Mouse (Mus musculus) MEL (cell line): ENCODE measurements around the gene Frmd5. TPM values are rescaled to one million over a fixed set of nuclear protein-coding genes. Genes with fewer than 3 reads are reported as not detected.

Experiments used
- DNase-seq: peaks from one replicate; pipeline ENCODE4 v3.0.0; 2011; ENCODE audit warnings: low read depth, low spot score
- H3K27ac ChIP-seq: 2 replicates; pipeline ENCODE4 v1.5.1; 2012; ENCODE audit warnings: low read depth, mild to moderate bottlenecking, control low read depth, low read length, moderate library complexity; ENCODE audit not compliant: control insufficient read depth
- H3K27me3 ChIP-seq, 2 experiments: fragments of 150-350 bp in 1 of 2; sonication (generic) in 1 of 2; 2 replicates each; pipeline ENCODE4 v1.6.1; 2012; ENCODE audit warnings: low read length in 2 of 2, mild to moderate bottlenecking in 2 of 2, improper control_type of control experiment in 1 of 2, moderate library complexity in 1 of 2; ENCODE audit not compliant: insufficient read depth in 2 of 2, control insufficient read depth in 1 of 2
- H3K36me3 ChIP-seq, 2 experiments: 2 replicates each; pipeline ENCODE4 v1.6.1; 2012 to 2014; ENCODE audit warnings: low read length in 2 of 2, improper control_type of control experiment in 1 of 2, inconsistent platforms in 1 of 2, mild to moderate bottlenecking in 1 of 2; ENCODE audit not compliant: insufficient read depth in 2 of 2, control insufficient read depth in 1 of 2
- H3K4me1 ChIP-seq, 2 experiments: fragments of 150-350 bp in 1 of 2; sonication (generic) in 1 of 2; 2 replicates each; pipeline ENCODE4 v1.6.1; 2012; ENCODE audit warnings: low read length in 2 of 2, improper control_type of control experiment in 1 of 2, mild to moderate bottlenecking in 1 of 2; ENCODE audit not compliant: insufficient read depth in 2 of 2, control insufficient read depth in 1 of 2
- H3K4me3 ChIP-seq, 2 experiments: fragments of 150-350 bp in 1 of 2; sonication (generic) in 1 of 2; 2 replicates each; pipeline ENCODE4 v1.5.1; 2012; ENCODE audit warnings: low read depth in 2 of 2, low read length in 2 of 2, mild to moderate bottlenecking in 2 of 2, moderate library complexity in 2 of 2, control low read depth in 1 of 2, improper control_type of control experiment in 1 of 2; ENCODE audit not compliant: control insufficient read depth in 1 of 2, insufficient read depth in 1 of 2
- H3K79me2 ChIP-seq: 2 replicates; pipeline ENCODE4 v1.6.1; 2012; ENCODE audit warnings: mild to moderate bottlenecking, low read length, moderate library complexity; ENCODE audit not compliant: control insufficient read depth, poor library complexity, insufficient read depth
- H3K9ac ChIP-seq: 2 replicates; pipeline ENCODE4 v1.6.1; 2012; ENCODE audit warnings: low read depth, mild to moderate bottlenecking, control low read depth, low read length, moderate library complexity; ENCODE audit not compliant: control insufficient read depth, poor library complexity, severe bottlenecking
- H3K9me3 ChIP-seq: fragments of 150-350 bp; sonication (generic); replicated peaks from 2 replicates; pipeline ENCODE4 v1.6.1; 2012; ENCODE audit warnings: mild to moderate bottlenecking, low read length, improper control_type of control experiment, moderate library complexity; ENCODE audit not compliant: insufficient read depth
- BHLHE40 ChIP-seq: IDR thresholded peaks from 2 replicates; pipeline ENCODE4 v1.6.1; 2012; ENCODE audit warnings: low read depth, mild to moderate bottlenecking, inconsistent platforms, low read length, improper control_type of control experiment, borderline replicate concordance
- CTCF ChIP-seq, 3 experiments: IDR thresholded peaks in 2 of 3; conservative IDR thresholded peaks in 1 of 3; 2 replicates each; pipeline ENCODE4 v1.5.1; 2011 to 2012; ENCODE audit warnings: low read length in 3 of 3, low read depth in 2 of 3, mild to moderate bottlenecking in 2 of 3, improper control_type of control experiment in 1 of 3, inconsistent platforms in 1 of 3, mixed read lengths in 1 of 3, moderate library complexity in 1 of 3; ENCODE audit not compliant: control insufficient read depth in 1 of 3, insufficient read depth in 1 of 3, poor library complexity in 1 of 3, severe bottlenecking in 1 of 3
- ETS1 ChIP-seq: IDR thresholded peaks from 2 replicates; pipeline ENCODE4 v1.6.1; 2012; ENCODE audit warnings: low read depth, mild to moderate bottlenecking, inconsistent platforms, low read length, improper control_type of control experiment, moderate library complexity
- GATA1 ChIP-seq: IDR thresholded peaks from 2 replicates; pipeline ENCODE4 v1.6.1; 2011; ENCODE audit warnings: low read depth, low read length, improper control_type of control experiment
- JUND ChIP-seq: IDR thresholded peaks from 2 replicates; pipeline ENCODE4 v1.6.1; 2011; ENCODE audit warnings: low read depth, mild to moderate bottlenecking, improper control_type of control experiment, low read length
- MAFK ChIP-seq: IDR thresholded peaks from 2 replicates; pipeline ENCODE4 v1.6.1; 2011; ENCODE audit warnings: low read depth, mild to moderate bottlenecking, low read length, improper control_type of control experiment, borderline replicate concordance
- MAX ChIP-seq: IDR thresholded peaks from 2 replicates; pipeline ENCODE4 v1.6.1; 2011; ENCODE audit warnings: low read length, improper control_type of control experiment
- MAZ ChIP-seq: IDR thresholded peaks from 2 replicates; pipeline ENCODE4 v1.6.1; 2012; ENCODE audit warnings: low read depth, mild to moderate bottlenecking, inconsistent platforms, low read length, improper control_type of control experiment
- MYB ChIP-seq: IDR thresholded peaks from 2 replicates; pipeline ENCODE4 v1.6.1; 2011; ENCODE audit warnings: mild to moderate bottlenecking, low read depth, low read length, improper control_type of control experiment
- POLR2AphosphoS2 ChIP-seq: IDR thresholded peaks from 2 replicates; pipeline ENCODE4 v1.6.1; 2011; ENCODE audit warnings: low read length, improper control_type of control experiment
- RAD21 ChIP-seq: IDR thresholded peaks from 2 replicates; pipeline ENCODE4 v1.6.1; 2011; ENCODE audit warnings: mild to moderate bottlenecking, low read depth, low read length, improper control_type of control experiment
- SIN3A ChIP-seq: IDR thresholded peaks from 2 replicates; pipeline ENCODE4 v1.6.1; 2012; ENCODE audit warnings: low read length, improper control_type of control experiment, inconsistent platforms
- SMC3 ChIP-seq: IDR thresholded peaks from 2 replicates; pipeline ENCODE4 v1.6.1; 2011; ENCODE audit warnings: low read depth, low read length, improper control_type of control experiment
- TBP ChIP-seq: IDR thresholded peaks from 2 replicates; pipeline ENCODE4 v1.8.0; 2011; ENCODE audit warnings: low read depth, low read length, improper control_type of control experiment
- USF1 ChIP-seq: IDR thresholded peaks from 2 replicates; pipeline ENCODE4 v1.6.1; 2014; ENCODE audit warnings: low read depth, mild to moderate bottlenecking, inconsistent platforms, low read length, improper control_type of control experiment, moderate library complexity
- ZC3H11A ChIP-seq: IDR thresholded peaks from 2 replicates; pipeline ENCODE4 v1.6.1; 2012; ENCODE audit warnings: low read depth, mild to moderate bottlenecking, inconsistent platforms, low read length, improper control_type of control experiment
- ZKSCAN1 ChIP-seq: IDR thresholded peaks from 2 replicates; pipeline ENCODE4 v1.6.1; 2012; ENCODE audit warnings: low read depth, mild to moderate bottlenecking, inconsistent platforms, low read length, improper control_type of control experiment, moderate library complexity
- ZMIZ1 ChIP-seq: IDR thresholded peaks from 2 replicates; pipeline ENCODE4 v1.6.1; 2012; ENCODE audit warnings: low read depth, mild to moderate bottlenecking, inconsistent platforms, low read length, improper control_type of control experiment, moderate library complexity
- ZNF384 ChIP-seq: IDR thresholded peaks from 2 replicates; pipeline ENCODE4 v1.6.1; 2012; ENCODE audit warnings: low read depth, mild to moderate bottlenecking, inconsistent platforms, low read length, improper control_type of control experiment
- polyA plus RNA-seq, 2 experiments: library from polyadenylated mRNA; stranded (reverse) in 1 of 2; unstranded in 1 of 2; fragments of >175 nt in 1 of 2; fragments of >200 nt in 1 of 2; gene quantifications; 2 replicates each; pipeline versions ENCODE4 v1.2.1 to v1.2.4; 2012; ENCODE audit warnings: low replicate concordance in 2 of 2, low read depth in 1 of 2; ENCODE audit not compliant: insufficient read length in 2 of 2, insufficient read depth in 1 of 2, missing spikeins in 1 of 2
- total RNA-seq: library from RNA; depleted of rRNA; stranded (reverse); fragments of 300-350 nt; gene quantifications from 2 replicates; pipeline ENCODE4 v1.2.3, GENCODE M21; 2012

Gene Frmd5
- total and polyA plus RNA-seq, 3 experiments = 0.04 to 0.15 TPM; not detected in 1

- peak; percentile 76 for TF ChIP-seq SMC3
- no peak for TF ChIP-seq BHLHE40
- TF ChIP-seq MAX = no peak
- TF ChIP-seq RAD21 = peak; percentile 79
- peak; percentile 52; the same call in 1 of the 2 replicates for TF ChIP-seq ZC3H11A
- TF ChIP-seq CTCF (IDR thresholded peaks at IDR 0.05 in 2 of 3, conservative IDR thresholded peaks at IDR 0.05 in 1 of 3; ENCODE audit: control insufficient read depth in 1 of 3, insufficient read depth in 1 of 3, low read depth in 2 of 3, low read length in 3 of 3, poor library complexity in 1 of 3, severe bottlenecking in 1 of 3) = peak; percentile 65 to 80 (median 73)
- TF ChIP-seq JUND = no peak
- peak; percentile 87 for TF ChIP-seq ZNF384
- H3K9me3 ChIP-seq = no peaks in the 10 kb centered on the region
- peak; percentile 84 for DNase-seq
- H3K4me3 ChIP-seq = no peak overlapping the region
- H3K36me3 ChIP-seq = no peaks in the 10 kb centered on the region
- H3K9ac ChIP-seq = no peak overlapping the region
- peaks cover 0 to 4% of the 10 kb centered on the region in 2 experiments; a peak in 3 of 4 replicates for H3K27me3 ChIP-seq
- H3K27ac ChIP-seq = no peak overlapping the region
- no peaks in the 10 kb centered on the region for H3K79me2 ChIP-seq
- 0 out of 4 replicates have a peak, but pooled peaks cover 0 to 2% of the 10 kb centered on the region in 2 experiments for H3K4me1 ChIP-seq
Measured at GRCm38 (mm10) chr2:121832484-121832894, 25.6 kb upstream of the Frmd5 start.

DNA sequence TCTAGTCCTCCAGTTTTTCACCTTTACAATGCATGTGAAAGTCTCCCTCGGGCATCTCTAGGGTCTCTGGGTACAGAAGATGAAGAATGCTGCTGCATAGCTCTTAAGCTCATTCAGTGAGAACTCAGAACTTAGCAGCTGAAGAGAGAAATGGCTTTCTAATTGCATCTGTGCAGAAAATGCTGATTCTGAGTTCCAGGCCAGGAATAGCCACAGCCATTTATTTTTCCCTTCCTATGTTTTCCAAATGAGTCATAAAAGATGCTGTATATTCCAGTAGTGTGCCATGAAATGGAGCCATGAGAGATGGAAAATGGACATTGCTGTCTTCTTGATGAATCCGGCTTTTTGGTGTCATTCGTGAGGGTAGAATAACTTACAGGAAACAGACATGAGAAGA is 21.5 kb upstream of the Frmd5 start:
- no peak overlapping the region for H3K27ac ChIP-seq
- no peak overlapping the region for H3K4me3 ChIP-seq
- H3K9ac ChIP-seq = no peak overlapping the region
- H3K27me3 ChIP-seq = peaks cover 0 to 6% of the 10 kb centered on the region in 2 experiments; a peak in 2 of 4 replicates
- no peak for TF ChIP-seq SIN3A
- no peak for TF ChIP-seq POLR2AphosphoS2
- TF ChIP-seq JUND = no peak
- TF ChIP-seq TBP = no peak
- no peaks in the 10 kb centered on the region for H3K79me2 ChIP-seq
- no peak for DNase-seq
- H3K4me1 ChIP-seq = 0 out of 4 replicates have a peak, but pooled peaks cover 0 to 2% of the 10 kb centered on the region in 2 experiments
- no peaks in the 10 kb centered on the region for H3K36me3 ChIP-seq
- no peaks in the 10 kb centered on the region for H3K9me3 ChIP-seq

DNA sequence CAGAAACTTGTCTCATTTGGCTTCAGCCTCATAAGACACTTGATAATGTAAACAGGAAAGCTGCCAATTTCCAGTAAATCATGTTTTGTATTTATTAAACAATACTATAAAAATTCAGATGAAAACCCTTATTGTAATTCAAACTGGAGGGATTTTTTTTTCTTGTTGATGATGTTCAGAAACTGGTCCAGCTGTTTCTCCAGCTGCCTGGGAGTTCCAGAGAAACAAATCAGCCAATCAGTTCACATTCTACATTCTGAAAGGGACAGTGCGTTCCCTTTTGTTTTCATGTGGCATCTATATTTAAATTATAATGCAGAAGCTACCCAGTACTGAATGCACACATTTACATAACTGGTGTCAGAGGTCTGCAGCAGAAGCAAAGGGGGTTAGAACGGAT is 19.3 kb upstream of the Frmd5 start:
- TF ChIP-seq MAFK (no peak), ZKSCAN1 (no peak), GATA1 (no peak), USF1 (no peak), ZNF384 (no peak), MAZ (no peak), JUND (no peak), ETS1 (no peak), ZMIZ1 (no peak), ZC3H11A (no peak), MAX (no peak), BHLHE40 (no peak), MYB (no peak), RAD21 (no peak)
- no peak overlapping the region for H3K4me3 ChIP-seq
- H3K4me1 ChIP-seq = no peaks in the 10 kb centered on the region
- H3K27ac ChIP-seq = no peak overlapping the region
- H3K9me3 ChIP-seq = no peaks in the 10 kb centered on the region
- no peak for DNase-seq
- H3K36me3 ChIP-seq = no peaks in the 10 kb centered on the region
- peaks cover 0 to 6% of the 10 kb centered on the region in 2 experiments; a peak in 3 of 4 replicates for H3K27me3 ChIP-seq
- H3K79me2 ChIP-seq = no peaks in the 10 kb centered on the region
- no peak overlapping the region for H3K9ac ChIP-seq
